Mouse (Mus musculus) testis, adult 2 months (tissue): ENCODE results near the gene Ubfd1. TPM values are rescaled to one million over a fixed set of nuclear protein-coding genes. Genes with fewer than 3 reads are reported as not detected.

Source experiments
- H3K27ac ChIP-seq: fragments of 200-500 bp; 2 replicates; pipeline ENCODE4 v1.5.1; 2012; ENCODE audit warnings: low read depth, low read length; ENCODE audit not compliant: control insufficient read depth, insufficient read depth
- H3K27me3 ChIP-seq: fragments of 200-500 bp; 2 replicates; pipeline ENCODE4 v1.6.1; 2012; ENCODE audit warnings: mild to moderate bottlenecking, low read length, moderate library complexity; ENCODE audit not compliant: control insufficient read depth, insufficient read depth
- H3K36me3 ChIP-seq: fragments of 200-500 bp; 2 replicates; pipeline ENCODE4 v1.6.1; 2012; ENCODE audit warnings: mild to moderate bottlenecking, low read length; ENCODE audit not compliant: control insufficient read depth, insufficient read depth
- H3K4me1 ChIP-seq: fragments of 200-500 bp; 2 replicates; pipeline ENCODE4 v1.6.1; 2012; ENCODE audit warnings: low read length; ENCODE audit not compliant: control insufficient read depth, insufficient read depth
- H3K4me3 ChIP-seq: fragments of 200-500 bp; 2 replicates; pipeline ENCODE4 v1.5.1; 2012; ENCODE audit warnings: low read depth, mild to moderate bottlenecking, low read length, moderate library complexity, mixed read lengths; ENCODE audit not compliant: control insufficient read depth
- CTCF ChIP-seq: fragments of 200-500 bp; IDR thresholded peaks from 2 replicates; pipeline ENCODE4 v1.5.1; 2012; ENCODE audit warnings: low read depth, mild to moderate bottlenecking, inconsistent platforms, low read length, moderate library complexity; ENCODE audit not compliant: control insufficient read depth, insufficient read depth, insufficient replicate concordance
- POLR2A ChIP-seq: fragments of 200-500 bp; IDR thresholded peaks from 2 replicates; pipeline ENCODE4 v1.6.1; 2012; ENCODE audit warnings: low read depth, mild to moderate bottlenecking, inconsistent platforms, low read length, moderate library complexity; ENCODE audit not compliant: control insufficient read depth
- polyA plus RNA-seq: library from polyadenylated mRNA; depleted of rRNA; stranded (reverse); fragments of >200 nt; gene quantifications from 2 replicates; pipeline ENCODE4 v1.2.3, GENCODE M21; 2012

The Ubfd1 gene
- polyA plus RNA-seq, 1 experiment: 12.6 TPM

GRCm38 (mm10) chr7:122065656-122066055 lies 1.3 kb upstream of the Ubfd1 start:
- no peak overlapping the region for H3K27ac ChIP-seq
- TF ChIP-seq POLR2A (no peak), CTCF (no peak)
- H3K27me3 ChIP-seq: no peaks in the 10 kb centered on the region
- H3K4me1 ChIP-seq: no peaks in the 10 kb centered on the region; the same call in 1 of the 2 replicates
- H3K4me3 ChIP-seq: no peak overlapping the region
- H3K36me3 ChIP-seq: no peaks in the 10 kb centered on the region; the same call in none of the 2 replicates

GRCm38 (mm10) chr7:122066102-122066944 lies 652 bp upstream of the Ubfd1 start:
- Histone ChIP-seq H3K27me3 (no peaks in the 10 kb centered on the region), H3K4me1 (no peaks in the 10 kb centered on the region; the same call in 1 of the 2 replicates), H3K4me3 (peak overlapping the region; percentile 86), H3K36me3 (no peaks in the 10 kb centered on the region; the same call in 1 of the 2 replicates), H3K27ac (peak overlapping the region; percentile 97)
- no peak; the same call in 1 of the 2 replicates for TF ChIP-seq POLR2A
- TF ChIP-seq CTCF: no peak

- Histone ChIP-seq H3K36me3 (no peaks in the 10 kb centered on the region; the same call in 1 of the 2 replicates), H3K27ac (peak overlapping the region; percentile 97), H3K4me3 (peak overlapping the region; percentile 86), H3K27me3 (no peaks in the 10 kb centered on the region), H3K4me1 (no peaks in the 10 kb centered on the region; the same call in 1 of the 2 replicates)
- no peak for TF ChIP-seq POLR2A
Observed at GRCm38 (mm10) chr7:122067517-122068381, 774 bp downstream of the Ubfd1 start.

- Histone ChIP-seq H3K4me1 (no peaks in the 10 kb centered on the region), H3K27me3 (no peaks in the 10 kb centered on the region), H3K27ac (no peak overlapping the region), H3K4me3 (no peak overlapping the region), H3K36me3 (peaks cover 4% of the 10 kb centered on the region; the same call in 1 of the 2 replicates)
- TF ChIP-seq POLR2A (no peak), CTCF (no peak)
Observed at GRCm38 (mm10) chr7:122074374-122074773, 7.4 kb downstream of the Ubfd1 start.

GRCm38 (mm10) chr7:122079798-122080554 lies 13.0 kb downstream of the Ubfd1 start:
- no peak for TF ChIP-seq POLR2A
- TF ChIP-seq CTCF: no peak
- H3K4me3 ChIP-seq: no peak overlapping the region
- H3K27me3 ChIP-seq: no peaks in the 10 kb centered on the region
- H3K4me1 ChIP-seq: no peaks in the 10 kb centered on the region
- peaks cover 4% of the 10 kb centered on the region; the same call in 1 of the 2 replicates for H3K36me3 ChIP-seq
- no peak overlapping the region for H3K27ac ChIP-seq

GRCm38 (mm10) chr7:122081071-122081470 lies 14.1 kb downstream of the Ubfd1 start:
- H3K27ac ChIP-seq: no peak overlapping the region
- H3K4me3 ChIP-seq: no peak overlapping the region
- TF ChIP-seq POLR2A (no peak), CTCF (no peak)
- H3K27me3 ChIP-seq: no peaks in the 10 kb centered on the region
- H3K36me3 ChIP-seq: peaks cover 4% of the 10 kb centered on the region; the same call in 1 of the 2 replicates
- no peaks in the 10 kb centered on the region for H3K4me1 ChIP-seq

GRCm38 (mm10) chr7:122087195-122087982 lies 20.4 kb downstream of the Ubfd1 start:
- Histone ChIP-seq H3K36me3 (peaks cover 2% of the 10 kb centered on the region), H3K4me3 (no peak overlapping the region), H3K27me3 (no peaks in the 10 kb centered on the region), H3K27ac (no peak overlapping the region), H3K4me1 (no peaks in the 10 kb centered on the region)
- TF ChIP-seq POLR2A (no peak), CTCF (no peak)
